Comparison of ENCODE assay signal across 13 mouse cellular contexts in the genomic region with DNA sequence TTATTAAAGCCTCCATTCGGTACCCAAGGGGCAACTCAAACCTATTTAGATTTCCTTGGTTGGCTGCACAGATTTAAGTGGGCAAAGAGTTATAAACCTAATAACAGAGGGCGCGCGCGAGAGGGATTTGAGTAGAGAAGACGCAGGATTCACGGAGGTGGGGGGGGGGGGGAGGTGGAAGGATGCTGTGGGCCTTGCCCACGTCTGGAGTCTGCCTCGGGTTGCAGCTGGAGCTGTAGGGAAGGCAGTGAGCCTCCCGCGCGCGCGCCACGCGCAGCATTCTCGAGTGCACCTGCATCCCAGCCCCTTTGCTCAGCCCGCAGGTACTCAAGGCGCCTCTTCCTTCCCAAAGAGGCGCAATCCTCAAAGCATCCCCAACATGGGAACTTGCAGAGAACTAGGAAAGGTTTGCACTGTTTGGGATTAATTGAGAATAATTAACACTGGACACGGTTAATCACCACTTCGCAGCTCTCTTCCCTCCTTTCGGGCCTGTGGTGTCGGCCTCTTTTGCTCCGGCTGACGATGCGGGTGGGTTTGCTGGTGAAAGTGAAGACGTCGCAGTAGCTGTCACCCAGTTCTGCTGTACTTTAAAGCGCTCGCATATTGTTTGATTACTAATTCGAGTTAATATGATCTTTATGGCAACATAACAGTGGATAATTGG. TPM values are rescaled to one million over a fixed set of nuclear protein-coding genes. Genes with fewer than 3 reads are reported as not detected.
DNase-seq lines count a peak whose midpoint lies in the region; ATAC-seq lines count a peak whose summit lies in the region.
"Had no signal": no experiment of that assay in that cellular context is flagged by ENCODE, and none has a peak within 500 bp of the region (broad histone marks: within the 10 kb centered on the region; RNA-seq: fewer than 3 reads in every experiment).

No protein-coding gene starts in this region.

- H3K9ac ChIP-seq in embryonic facial prominence, embryonic 12.5 days, result no peak overlapping the region
- H3K9ac ChIP-seq in hindbrain, embryonic 14.5 days, result peak overlapping the region; percentile 61
- H3K9ac ChIP-seq in neural tube, embryonic 12.5 days, result peak overlapping the region; percentile 54
- H3K9ac ChIP-seq in intestine, embryonic 15.5 days, result no peak overlapping the region
- H3K9ac ChIP-seq: heart, embryonic 13.5 days had no signal

- 1% methylated on average over 32 of the region's 32 CpGs for WGBS in embryonic facial prominence, embryonic 12.5 days
- WGBS in hindbrain, embryonic 14.5 days, result 2% methylated on average over 30 of the region's 32 CpGs
- 2% methylated on average over 32 of the region's 32 CpGs for WGBS in neural tube, embryonic 12.5 days
- WGBS in intestine, embryonic 15.5 days, result 6% methylated on average over 32 of the region's 32 CpGs

- no peaks in the 10 kb centered on the region for H3K9me3 ChIP-seq in embryonic facial prominence, embryonic 12.5 days
- H3K9me3 ChIP-seq in hindbrain, embryonic 14.5 days (ENCODE audit: control insufficient read depth, low read length), result no peaks in the 10 kb centered on the region
- H3K9me3 ChIP-seq in neural tube, embryonic 12.5 days, result no peaks in the 10 kb centered on the region
- H3K9me3 ChIP-seq in intestine, embryonic 15.5 days, result no peaks in the 10 kb centered on the region
- H3K9me3 ChIP-seq: heart, embryonic 13.5 days had no signal

- 0 out of 2 replicates have a peak overlapping the region, but pooled peaks have one; percentile 11 for H3K4me2 ChIP-seq in embryonic facial prominence, embryonic 12.5 days (replicated peaks)
- peak overlapping the region; percentile 69 for H3K4me2 ChIP-seq in hindbrain, embryonic 14.5 days (replicated peaks)
- H3K4me2 ChIP-seq in neural tube, embryonic 12.5 days (replicated peaks), result peak overlapping the region; percentile 79
- H3K4me2 ChIP-seq in intestine, embryonic 15.5 days (replicated peaks), result no peak overlapping the region
- H3K4me2 ChIP-seq: heart, embryonic 13.5 days; liver, embryonic 11.5 days had no signal

- no peak overlapping the region for H3K4me3 ChIP-seq in embryonic facial prominence, embryonic 12.5 days
- H3K4me3 ChIP-seq in hindbrain, embryonic 14.5 days (replicated peaks; ENCODE audit: low read length), result peak overlapping the region; percentile 29; the same call in 1 of the 2 replicates
- peak overlapping the region; percentile 11; the same call in 1 of the 2 replicates for H3K4me3 ChIP-seq in neural tube, embryonic 12.5 days
- no peak overlapping the region for H3K4me3 ChIP-seq in intestine, embryonic 15.5 days (replicated peaks)
- H3K4me3 ChIP-seq: heart, embryonic 13.5 days had no signal

- 0 out of 2 replicates have a peak overlapping the region, but pooled peaks have one; percentile 6 for H3K27ac ChIP-seq in embryonic facial prominence, embryonic 12.5 days
- peak overlapping the region; percentile 90 for H3K27ac ChIP-seq in hindbrain, embryonic 14.5 days
- H3K27ac ChIP-seq in neural tube, embryonic 12.5 days, result peak overlapping the region; percentile 87
- no peak overlapping the region for H3K27ac ChIP-seq in intestine, embryonic 15.5 days
- H3K27ac ChIP-seq: heart, embryonic 13.5 days; macrophage had no signal

- DNase-seq in ZHBTc4 (ENCODE audit: low read depth, low spot score), result peak; percentile 51
- no peak for DNase-seq in hindbrain, embryonic 14.5 days (ENCODE audit: low spot score)
- DNase-seq in adrenal gland, postnatal 36 days, result no peak
- no peak for DNase-seq in spleen, adult 18-20 months
- DNase-seq in spleen, postnatal 10 days (ENCODE audit: low spot score in 2 of 2), result no peak

- H3K4me1 ChIP-seq in embryonic facial prominence, embryonic 12.5 days, result peaks cover 9% of the 10 kb centered on the region; the same call in 1 of the 2 replicates
- H3K4me1 ChIP-seq in hindbrain, embryonic 14.5 days (replicated peaks; ENCODE audit: control insufficient read depth, insufficient read depth, low read length), result peaks cover 5% of the 10 kb centered on the region
- H3K4me1 ChIP-seq in neural tube, embryonic 12.5 days, result peaks cover 54% of the 10 kb centered on the region
- peaks cover 16% of the 10 kb centered on the region for H3K4me1 ChIP-seq in intestine, embryonic 15.5 days (replicated peaks)

- no peak for ATAC-seq in embryonic facial prominence, embryonic 12.5 days (ENCODE audit: insufficient number of reproducible peaks, insufficient read depth, low FRiP score, low TSS enrichment)
- ATAC-seq in hindbrain, embryonic 14.5 days (ENCODE audit: low FRiP score), result no peak
- ATAC-seq in neural tube, embryonic 12.5 days (ENCODE audit: low FRiP score, low read depth), result no peak
- ATAC-seq in intestine, embryonic 15.5 days, result no peak
- ATAC-seq: intestine, postnatal 0 days had no signal

- H3K36me3 ChIP-seq in embryonic facial prominence, embryonic 12.5 days, result no peaks in the 10 kb centered on the region
- H3K36me3 ChIP-seq in hindbrain, embryonic 14.5 days (replicated peaks; ENCODE audit: control insufficient read depth, insufficient read depth), result no peaks in the 10 kb centered on the region
- H3K36me3 ChIP-seq in neural tube, embryonic 12.5 days, result no peaks in the 10 kb centered on the region
- H3K36me3 ChIP-seq in intestine, embryonic 15.5 days, result no peaks in the 10 kb centered on the region
- H3K36me3 ChIP-seq: heart, embryonic 13.5 days had no signal

- peaks cover 74% of the 10 kb centered on the region for H3K27me3 ChIP-seq in embryonic facial prominence, embryonic 12.5 days
- H3K27me3 ChIP-seq in hindbrain, embryonic 14.5 days (ENCODE audit: control insufficient read depth, insufficient read depth, low read length), result peaks cover 61% of the 10 kb centered on the region
- H3K27me3 ChIP-seq in neural tube, embryonic 12.5 days (replicated peaks), result peaks cover 24% of the 10 kb centered on the region
- peaks cover 92% of the 10 kb centered on the region for H3K27me3 ChIP-seq in intestine, embryonic 15.5 days (replicated peaks)

RNA-seq across cellular contexts. Expression of a gene that starts 11.3 kb away (rescaled TPM):
- 11.4 and 13.5 TPM in 2 replicates for polyA plus RNA-seq in embryonic facial prominence, embryonic 12.5 days (2016; fragmentation: Nextera tagmentation; extraction: Ambion mirVana)
- 18.0 and 19.8 TPM in 2 replicates for polyA plus RNA-seq in hindbrain, embryonic 14.5 days (2014; fragmentation: Nextera tagmentation; extraction: Ambion mirVana)
- 48.0 and 49.7 TPM in 2 replicates for polyA plus RNA-seq in neural tube, embryonic 12.5 days (2016; fragmentation: Nextera tagmentation; extraction: Ambion mirVana)
- total RNA-seq in adrenal gland, postnatal 36 days (2021), result under 1 TPM; 0.26 to 0.53 TPM
- polyA plus RNA-seq in intestine, embryonic 15.5 days (2015; fragmentation: Nextera tagmentation; extraction: Ambion mirVana), result 0.62 and 0.89 TPM in 2 replicates
- total RNA-seq: common myeloid progenitor, adult 5-6 weeks had no signal
- polyA plus RNA-seq: macrophage had no signal

Comparison
In these comparisons a context has a peak if more than half of its experiments do, and no peak if none do; other contexts are left out.
1. H3K4me3 ChIP-seq: peak in hindbrain, embryonic 14.5 days (single experiment) and neural tube, embryonic 12.5 days (single experiment); none in embryonic facial prominence, embryonic 12.5 days (single experiment) and intestine, embryonic 15.5 days (single experiment).
2. H3K9ac ChIP-seq: peak in hindbrain, embryonic 14.5 days (single experiment) and neural tube, embryonic 12.5 days (single experiment); none in embryonic facial prominence, embryonic 12.5 days (single experiment) and intestine, embryonic 15.5 days (single experiment).